Mouse (Mus musculus): ENCODE measurements around the gene Pold1. TPM values are rescaled to one million over a fixed set of nuclear protein-coding genes. Genes with fewer than 3 reads are reported as not detected.
A peak's percentile ranks its signal among the peaks of the same experiment; 100 is the strongest.

Pold1 gene
- total RNA-seq, 2 experiments from 2014 or later, result 4.1 to 5.1 TPM

- peak overlapping the region; percentile 75 for H3K27ac ChIP-seq
- no peak for DNase-seq
- H3K4me3 ChIP-seq, result peak overlapping the region; percentile 74
- no peak for TF ChIP-seq CTCF (IDR thresholded peaks at IDR 0.05)
- intact Hi-C loops (cut with DNase I), result loop anchor here (5.0 kb wide), 1 partner anchor 62 kb away; no protein-coding TSS in a partner anchor
Observed at GRCm38 (mm10) chr7:44589946-44590345, 41.3 kb upstream of the Pold1 start.

- Histone ChIP-seq H3K4me3 (peak overlapping the region; percentile 73), H3K27ac (peak overlapping the region; percentile 75)
- intact Hi-C loops (cut with DNase I), result no loop called here
- peak; percentile 89 for DNase-seq
- TF ChIP-seq CTCF (IDR thresholded peaks at IDR 0.05), result no peak; the same call in 1 of the 2 replicates
Observed at GRCm38 (mm10) chr7:44589149-44589548, 40.5 kb upstream of the Pold1 start.

GRCm38 (mm10) chr7:44588338-44588737, 39.7 kb upstream of the Pold1 start:
- no peak for TF ChIP-seq CTCF (IDR thresholded peaks at IDR 0.05)
- intact Hi-C loops (cut with DNase I), result no loop called here
- H3K27ac ChIP-seq, result no peak overlapping the region

GRCm38 (mm10) chr7:44587676-44588075, 39.0 kb upstream of the Pold1 start:
- no peak overlapping the region for H3K4me3 ChIP-seq
- no peak for TF ChIP-seq CTCF (IDR thresholded peaks at IDR 0.05)
- intact Hi-C loops (cut with DNase I), result no loop called here
- no peak for DNase-seq
- H3K27ac ChIP-seq, result no peak overlapping the region

More at GRCm38 (mm10) chr7:44588338-44588737, 39.7 kb upstream of the Pold1 start:
- H3K4me3 ChIP-seq, result peak overlapping the region; percentile 73
- DNase-seq, result no peak

- no peak overlapping the region for H3K27ac ChIP-seq
- no peak for TF ChIP-seq CTCF (IDR thresholded peaks at IDR 0.05)
- peak overlapping the region; percentile 59 for H3K4me3 ChIP-seq
- intact Hi-C loops (cut with DNase I), result no loop called here
- DNase-seq, result peak; percentile 61
Observed at GRCm38 (mm10) chr7:44586930-44587329, 38.3 kb upstream of the Pold1 start.

GRCm38 (mm10) chr7:44586518-44586917, 37.9 kb upstream of the Pold1 start:
- peak overlapping the region; percentile 59 for H3K4me3 ChIP-seq
- no peak for TF ChIP-seq CTCF (IDR thresholded peaks at IDR 0.05)
- DNase-seq, result no peak
- intact Hi-C loops (cut with DNase I), result no loop called here
- H3K27ac ChIP-seq, result no peak overlapping the region

DNA sequence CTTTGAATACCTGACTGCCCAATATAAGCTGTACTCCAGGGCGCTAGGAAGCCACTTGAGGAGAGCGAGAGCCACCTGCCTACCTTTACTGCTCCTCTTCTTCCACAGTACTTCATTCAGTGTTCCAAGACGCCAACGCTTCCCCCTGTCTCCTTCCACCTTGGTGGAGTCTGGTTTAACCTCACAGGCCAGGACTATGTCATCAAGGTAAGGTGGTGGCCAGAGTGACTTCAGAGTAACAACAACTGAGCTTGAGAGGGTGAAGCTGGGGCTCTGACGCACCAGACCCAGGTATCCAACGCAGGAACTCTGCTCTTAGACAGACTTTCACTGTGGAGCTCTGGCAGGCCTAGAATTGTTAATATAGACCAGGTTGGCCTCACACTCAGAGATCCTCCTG, 37.0 kb upstream of the Pold1 start:
- intact Hi-C loops (cut with DNase I), result no loop called here
- no peak for TF ChIP-seq CTCF (IDR thresholded peaks at IDR 0.05)

GRCm38 (mm10) chr7:44584921-44585320, 36.3 kb upstream of the Pold1 start:
- Histone ChIP-seq H3K27ac (no peak overlapping the region), H3K4me3 (no peak overlapping the region)
- intact Hi-C loops (cut with DNase I), result no loop called here
- no peak for TF ChIP-seq CTCF (IDR thresholded peaks at IDR 0.05)
- no peak for DNase-seq

More for the DNA sequence above, 37.0 kb upstream of the Pold1 start:
- Histone ChIP-seq H3K4me3 (no peak overlapping the region), H3K27ac (no peak overlapping the region)
- no peak for DNase-seq

- H3K27ac ChIP-seq, result no peak overlapping the region
- TF ChIP-seq CTCF (IDR thresholded peaks at IDR 0.05), result no peak
- H3K4me3 ChIP-seq, result no peak overlapping the region
- no peak for DNase-seq
- intact Hi-C loops (cut with DNase I), result no loop called here
Observed at GRCm38 (mm10) chr7:44584265-44584804, 35.7 kb upstream of the Pold1 start.

GRCm38 (mm10) chr7:44583146-44583545, 34.5 kb upstream of the Pold1 start:
- no peak for DNase-seq
- intact Hi-C loops (cut with DNase I), result no loop called here
- no peak for TF ChIP-seq CTCF (IDR thresholded peaks at IDR 0.05)

GRCm38 (mm10) chr7:44582709-44583108, 34.1 kb upstream of the Pold1 start:
- Histone ChIP-seq H3K27ac (no peak overlapping the region), H3K4me3 (no peak overlapping the region)
- TF ChIP-seq CTCF (IDR thresholded peaks at IDR 0.05), result no peak
- no peak for DNase-seq
- intact Hi-C loops (cut with DNase I), result no loop called here

More at GRCm38 (mm10) chr7:44583146-44583545, 34.5 kb upstream of the Pold1 start:
- no peak overlapping the region for H3K4me3 ChIP-seq
- no peak overlapping the region for H3K27ac ChIP-seq

GRCm38 (mm10) chr7:44581637-44582036, 33.0 kb upstream of the Pold1 start:
- H3K27ac ChIP-seq, result no peak overlapping the region
- intact Hi-C loops (cut with DNase I), result no loop called here
- H3K4me3 ChIP-seq, result no peak overlapping the region
- DNase-seq, result no peak
- no peak for TF ChIP-seq CTCF (IDR thresholded peaks at IDR 0.05)

DNA sequence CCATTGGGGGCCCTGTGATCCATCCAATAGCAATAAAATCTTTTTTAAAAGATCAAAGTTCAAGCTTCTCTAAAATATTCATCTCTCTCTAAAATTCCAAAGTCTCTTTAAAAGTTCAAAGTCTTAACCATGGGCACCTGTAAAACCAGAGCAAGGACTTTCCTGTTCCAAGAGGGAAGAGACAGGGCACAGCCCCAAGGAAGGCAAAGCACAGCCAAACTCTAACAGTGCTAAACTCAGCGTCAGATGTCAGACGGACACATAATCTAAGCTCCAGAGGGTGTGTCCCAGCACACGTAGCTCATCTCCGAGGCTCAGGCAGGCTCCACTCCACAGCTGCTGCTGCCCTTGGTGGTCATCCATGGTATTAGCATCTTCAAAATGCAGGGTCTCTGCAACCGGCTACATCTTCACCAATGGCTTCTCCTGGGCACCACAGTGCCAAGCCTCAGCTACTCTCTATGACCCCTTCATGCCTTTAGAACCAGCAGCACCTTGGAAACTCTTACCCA, 27.7 kb upstream of the Pold1 start:
- H3K27ac ChIP-seq, result no peak overlapping the region
- no peak; the same call in 1 of the 2 replicates for TF ChIP-seq CTCF (IDR thresholded peaks at IDR 0.05)
- DNase-seq, result no peak
- intact Hi-C loops (cut with DNase I), result no loop called here
- no peak overlapping the region for H3K4me3 ChIP-seq

- DNase-seq, result no peak
- Histone ChIP-seq H3K27ac (no peak overlapping the region), H3K4me3 (no peak overlapping the region)
- intact Hi-C loops (cut with DNase I), result no loop called here
- TF ChIP-seq CTCF (IDR thresholded peaks at IDR 0.05), result no peak
Observed at GRCm38 (mm10) chr7:44572956-44573484, 24.4 kb upstream of the Pold1 start.

All from gastrocnemius, adult 2 months (tissue).